Mouse (Mus musculus) myocyte (in vitro differentiated cells): ENCODE measurements around the gene Ahcyl2.

Experiments
- E2F4 ChIP-seq: IDR thresholded peaks from one replicate; pipeline ENCODE4 v1.6.1; 2011; ENCODE audit warnings: mild to moderate bottlenecking, control low read depth, moderate library complexity; ENCODE audit not compliant: insufficient read depth
- MYOD1 ChIP-seq, 3 experiments: IDR thresholded peaks; one replicate each; pipeline ENCODE4 v1.6.1; 2011; ENCODE audit warnings: control low read depth in 2 of 3, low read depth in 2 of 3, mild to moderate bottlenecking in 2 of 3, moderate library complexity in 1 of 3; ENCODE audit not compliant: insufficient read length in 2 of 3, control insufficient read depth in 1 of 3
- POLR2A ChIP-seq: IDR thresholded peaks from one replicate; pipeline ENCODE4 v1.6.1; 2011; ENCODE audit warnings: low read depth, mild to moderate bottlenecking, control low read depth, moderate library complexity; ENCODE audit not compliant: insufficient read length
- REST ChIP-seq: IDR thresholded peaks from one replicate; pipeline ENCODE4 v1.6.1; 2011; ENCODE audit warnings: mild to moderate bottlenecking, control low read depth, moderate library complexity; ENCODE audit not compliant: insufficient read depth, insufficient read length
- SRF ChIP-seq: IDR thresholded peaks from one replicate; pipeline ENCODE4 v1.6.1; 2011; ENCODE audit warnings: low read depth; ENCODE audit not compliant: control insufficient read depth, insufficient read length
- TCF12 ChIP-seq: IDR thresholded peaks from one replicate; pipeline ENCODE4 v1.6.1; 2011; ENCODE audit warnings: mild to moderate bottlenecking, control low read depth; ENCODE audit not compliant: poor library complexity, insufficient read depth, severe bottlenecking
- USF1 ChIP-seq: IDR thresholded peaks from one replicate; pipeline ENCODE4 v1.6.1; 2011; ENCODE audit warnings: low read depth, mild to moderate bottlenecking, control low read depth, moderate library complexity

- no peak for TF ChIP-seq SRF
- TF ChIP-seq POLR2A, result no peak
- TF ChIP-seq E2F4, result no peak
- TF ChIP-seq USF1, result no peak
- no peak for TF ChIP-seq TCF12
- no peak for TF ChIP-seq REST
- no peak for TF ChIP-seq MYOD1 (IDR thresholded peaks at IDR 0.05; ENCODE audit: control insufficient read depth in 1 of 3, insufficient read length in 2 of 3, low read depth in 2 of 3)
Observed at GRCm38 (mm10) chr6:29736610-29737458, 31.0 kb upstream of the Ahcyl2 start.
